Mouse (Mus musculus) brain, embryonic 14.5 days (tissue): Measurements from ENCODE around the gene Akap17b.

ENCODE experiments used
- CTCF ChIP-seq: fragments of 200-500 bp; IDR thresholded peaks from 2 replicates; pipeline ENCODE4 v1.5.1; 2012; ENCODE audit warnings: inconsistent platforms, mild to moderate bottlenecking, moderate library complexity, borderline replicate concordance; ENCODE audit not compliant: insufficient read depth, insufficient read length; ENCODE audit errors: extremely low read depth
- POLR2A ChIP-seq: fragments of 200-500 bp; IDR thresholded peaks from 2 replicates; pipeline ENCODE4 v1.6.1; 2012; ENCODE audit warnings: mild to moderate bottlenecking, inconsistent platforms, borderline replicate concordance; ENCODE audit not compliant: poor library complexity, insufficient read depth, insufficient read length, severe bottlenecking; ENCODE audit errors: extremely low read depth

DNA sequence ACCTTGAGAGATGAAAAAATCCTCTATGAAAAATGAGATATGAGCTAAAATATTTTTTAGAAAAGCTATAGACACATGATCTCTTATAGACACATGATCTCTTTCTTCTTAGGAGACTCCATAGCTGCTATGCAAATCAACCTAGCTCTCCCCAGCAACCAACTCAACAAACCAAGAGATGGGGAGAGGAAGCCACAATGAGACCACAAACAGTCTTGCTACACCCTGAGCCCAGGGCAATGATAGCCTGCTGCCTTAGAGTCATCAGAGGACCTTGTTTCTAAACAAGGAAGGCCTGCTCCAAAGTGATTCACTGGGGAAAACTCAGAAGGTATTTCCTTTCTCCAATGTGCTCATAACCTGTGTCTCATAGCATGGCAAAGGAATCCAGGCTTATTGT is 44.5 kb upstream of the Akap17b start:
- no peak for TF ChIP-seq CTCF
- TF ChIP-seq POLR2A = no peak
